Mouse (Mus musculus): ENCODE results near the gene Rad17. TPM values are rescaled to one million over a fixed set of nuclear protein-coding genes. Genes with fewer than 3 reads are reported as not detected.

The Rad17 gene
- 34.2 TPM for polyA plus RNA-seq (2015; fragmentation: Illumina TruSeq; extraction: RNeasy Lipid Tissue Mini Kit (QIAGEN cat#74804); ENCODE audit: insufficient read depth, low replicate concordance)

DNA sequence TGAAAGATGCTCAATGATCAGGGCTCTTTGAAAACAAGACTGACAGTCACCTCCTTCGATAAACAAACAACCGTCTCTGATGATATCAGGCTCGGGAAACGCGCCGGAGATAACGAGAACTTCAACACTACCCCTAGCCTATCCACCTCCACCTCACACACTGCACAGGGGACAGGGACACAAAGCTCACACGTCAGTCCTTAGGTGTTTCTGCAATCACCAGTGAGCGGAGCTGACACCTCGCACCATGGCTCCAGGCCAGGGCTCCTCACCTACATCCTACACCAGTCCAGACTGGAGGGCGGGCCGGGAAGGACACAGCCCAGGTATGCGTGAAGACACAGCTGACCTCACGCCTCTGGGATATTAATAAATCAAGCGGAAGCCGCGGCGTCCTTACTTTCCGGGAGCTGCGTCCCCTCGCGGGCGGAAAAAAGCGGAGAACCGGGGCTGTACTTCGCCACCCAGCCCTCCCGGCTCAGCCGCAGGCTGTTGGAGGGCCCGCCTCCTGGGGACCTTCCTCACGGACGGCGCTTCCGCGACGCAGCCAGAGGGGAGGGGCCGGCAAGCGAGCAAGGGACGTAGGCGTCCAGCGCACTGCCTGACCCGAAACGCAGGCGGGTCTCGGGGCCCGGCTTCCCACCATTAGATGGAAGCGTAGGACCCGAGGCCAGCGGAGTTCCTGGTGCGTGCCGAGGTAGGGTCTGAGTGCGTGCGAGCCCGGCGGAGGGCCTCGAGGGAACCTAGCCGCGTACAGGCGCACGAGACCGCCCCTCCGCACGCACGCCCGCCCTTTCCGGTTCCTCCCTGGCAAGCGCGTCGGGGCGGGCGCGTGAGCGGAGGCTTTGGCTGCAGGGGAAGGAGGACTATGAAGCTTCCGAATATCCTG lies at the start of gene Rad17, which contains the start of gene Ak6:
Gene Rad17, minus strand, starts transcription at position 502 of the 889 bp plus-strand sequence.
Gene Ak6, plus strand, starts transcription at position 430 of the 889 bp plus-strand sequence.

GRCm38 (mm10) chr13:100669291-100670022 lies 18.6 kb upstream of the Rad17 start, which contains the start of gene Ccdc125:
Gene Ccdc125 (plus strand): TSS chr13:100669717.

DNA sequence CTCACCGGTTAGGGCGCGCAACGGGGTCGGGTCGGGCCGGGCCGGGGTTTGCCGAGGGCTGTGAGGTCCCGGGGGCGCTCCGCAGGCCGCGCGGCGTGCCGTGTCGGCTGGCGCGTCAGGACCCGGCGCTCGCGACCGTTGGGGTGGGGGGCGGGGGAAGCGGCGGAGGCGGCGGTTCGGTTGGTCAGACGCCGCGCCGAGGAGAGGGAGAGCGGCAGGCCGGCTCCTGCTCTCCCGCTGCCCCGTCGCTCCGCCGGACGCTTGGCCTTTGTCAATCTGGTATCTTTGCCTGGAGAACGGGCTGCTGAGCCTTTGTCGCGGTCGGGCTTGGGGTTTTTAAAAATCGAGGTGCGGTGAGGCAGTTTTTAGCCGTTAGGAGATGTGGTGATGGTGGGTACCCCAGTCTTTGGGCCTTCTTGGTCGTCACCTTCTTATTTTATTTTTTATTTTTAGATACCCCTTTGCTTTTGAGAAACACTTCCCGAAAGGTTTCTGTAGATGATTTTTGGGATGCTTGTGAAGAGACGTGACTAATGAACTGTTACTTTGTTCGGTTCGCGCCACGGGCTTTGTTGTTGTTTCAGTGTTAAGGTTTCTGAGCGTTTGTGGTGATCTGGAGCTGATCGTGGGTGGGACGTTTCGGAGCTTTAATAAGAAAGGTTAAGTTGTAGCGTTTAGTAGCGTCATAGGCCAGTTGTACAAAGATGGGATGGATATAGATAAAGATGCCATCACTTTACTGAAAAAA lies 762 bp upstream of the Rad17 start, which contains the start of gene Taf9:
Gene Taf9, plus strand, starts transcription at position 141 of the 748 bp plus-strand sequence.

GRCm38 (mm10) chr13:100616181-100617087 lies 34.4 kb downstream of the Rad17 start, which contains the start of gene Marveld2:
Gene Marveld2 (minus strand): TSS chr13:100616971.

Other genes starting within 250 kb of the Rad17 start
- gene Naip1, start 198.2 kb downstream of the Rad17 start, polyA plus RNA-seq (2015; fragmentation: Illumina TruSeq; extraction: RNeasy Lipid Tissue Mini Kit (QIAGEN cat#74804); ENCODE audit: insufficient read depth, low replicate concordance) = 4.4 TPM
- gene Gtf2h2, start 158.5 kb downstream of the Rad17 start, polyA plus RNA-seq (2015; fragmentation: Illumina TruSeq; extraction: RNeasy Lipid Tissue Mini Kit (QIAGEN cat#74804); ENCODE audit: insufficient read depth, low replicate concordance) = 74.5 TPM
- gene Ocln, start 98.3 kb downstream of the Rad17 start, polyA plus RNA-seq (2015; fragmentation: Illumina TruSeq; extraction: RNeasy Lipid Tissue Mini Kit (QIAGEN cat#74804); ENCODE audit: insufficient read depth, low replicate concordance) = 0.15 TPM
- 7.9 TPM for gene Marveld2, start 34.1 kb downstream of the Rad17 start, polyA plus RNA-seq (2015; fragmentation: Illumina TruSeq; extraction: RNeasy Lipid Tissue Mini Kit (QIAGEN cat#74804); ENCODE audit: insufficient read depth, low replicate concordance)
- gene Ak6, start 72 bp downstream of the Rad17 start, polyA plus RNA-seq (2015; fragmentation: Illumina TruSeq; extraction: RNeasy Lipid Tissue Mini Kit (QIAGEN cat#74804); ENCODE audit: insufficient read depth, low replicate concordance) = 157 TPM
- gene Taf9, start 528 bp upstream of the Rad17 start, polyA plus RNA-seq (2015; fragmentation: Illumina TruSeq; extraction: RNeasy Lipid Tissue Mini Kit (QIAGEN cat#74804); ENCODE audit: insufficient read depth, low replicate concordance) = 9.8 TPM
- 22.3 TPM for gene Ccdc125, start 18.7 kb upstream of the Rad17 start, polyA plus RNA-seq (2015; fragmentation: Illumina TruSeq; extraction: RNeasy Lipid Tissue Mini Kit (QIAGEN cat#74804); ENCODE audit: insufficient read depth, low replicate concordance)
- 43.5 TPM for gene Cdk7, start 79.9 kb upstream of the Rad17 start, polyA plus RNA-seq (2015; fragmentation: Illumina TruSeq; extraction: RNeasy Lipid Tissue Mini Kit (QIAGEN cat#74804); ENCODE audit: insufficient read depth, low replicate concordance)
- gene Mrps36, start 93.6 kb upstream of the Rad17 start, polyA plus RNA-seq (2015; fragmentation: Illumina TruSeq; extraction: RNeasy Lipid Tissue Mini Kit (QIAGEN cat#74804); ENCODE audit: insufficient read depth, low replicate concordance) = 59.7 TPM
- 8.2 TPM for gene Cenph, start 124.8 kb upstream of the Rad17 start, polyA plus RNA-seq (2015; fragmentation: Illumina TruSeq; extraction: RNeasy Lipid Tissue Mini Kit (QIAGEN cat#74804); ENCODE audit: insufficient read depth, low replicate concordance)
- 24.0 TPM for gene Ccnb1, start 135.5 kb upstream of the Rad17 start, polyA plus RNA-seq (2015; fragmentation: Illumina TruSeq; extraction: RNeasy Lipid Tissue Mini Kit (QIAGEN cat#74804); ENCODE audit: insufficient read depth, low replicate concordance)
- 96.8 TPM for gene Slc30a5, start 182.4 kb upstream of the Rad17 start, polyA plus RNA-seq (2015; fragmentation: Illumina TruSeq; extraction: RNeasy Lipid Tissue Mini Kit (QIAGEN cat#74804); ENCODE audit: insufficient read depth, low replicate concordance)